Mouse (Mus musculus) cerebellum, postnatal 4 days (tissue): ENCODE results near the gene Cblc.

ENCODE experiments used
- DNase-seq, 2 experiments: peaks; one replicate each; pipeline ENCODE4 v3.0.0; 2022; ENCODE audit warnings: low spot score in 2 of 2, mixed read lengths in 1 of 2

Cblc gene

DNA sequence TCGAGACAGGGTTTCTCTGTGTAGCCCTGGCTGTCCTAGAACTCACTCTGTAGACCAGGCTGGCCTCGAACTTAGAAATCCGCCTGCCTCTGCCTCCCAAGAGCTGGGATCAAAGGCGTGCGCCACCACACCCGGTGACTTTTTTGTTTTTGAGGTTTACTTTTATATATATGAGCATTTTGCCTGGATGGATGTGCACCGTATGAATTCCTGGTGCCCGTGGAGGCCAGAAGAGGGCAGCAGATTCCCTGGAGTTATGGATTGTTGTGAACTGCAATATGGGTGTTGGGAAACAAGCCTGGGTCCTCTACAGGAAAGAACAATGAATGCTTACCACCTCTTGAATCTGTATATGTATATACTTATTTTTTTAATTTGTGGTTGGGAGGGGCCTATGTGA is 44.0 kb downstream of the Cblc start:
- no peak for DNase-seq

DNA sequence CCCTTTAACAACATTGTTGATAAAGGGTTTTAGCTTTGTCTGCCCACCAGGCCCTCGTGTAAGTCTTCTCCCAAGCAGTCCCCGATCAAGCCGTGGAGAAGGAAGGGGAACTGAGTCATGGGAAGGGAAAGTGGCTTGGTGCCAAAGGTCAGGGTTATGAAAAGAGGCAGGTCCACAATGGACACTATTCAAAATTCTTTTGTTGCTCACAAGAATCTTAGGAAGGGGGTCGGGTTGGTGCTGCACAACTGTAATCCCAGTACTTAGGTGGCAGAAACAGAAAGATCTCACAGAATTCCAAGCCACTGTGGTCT is 45.6 kb downstream of the Cblc start:
- no peak for DNase-seq

DNA sequence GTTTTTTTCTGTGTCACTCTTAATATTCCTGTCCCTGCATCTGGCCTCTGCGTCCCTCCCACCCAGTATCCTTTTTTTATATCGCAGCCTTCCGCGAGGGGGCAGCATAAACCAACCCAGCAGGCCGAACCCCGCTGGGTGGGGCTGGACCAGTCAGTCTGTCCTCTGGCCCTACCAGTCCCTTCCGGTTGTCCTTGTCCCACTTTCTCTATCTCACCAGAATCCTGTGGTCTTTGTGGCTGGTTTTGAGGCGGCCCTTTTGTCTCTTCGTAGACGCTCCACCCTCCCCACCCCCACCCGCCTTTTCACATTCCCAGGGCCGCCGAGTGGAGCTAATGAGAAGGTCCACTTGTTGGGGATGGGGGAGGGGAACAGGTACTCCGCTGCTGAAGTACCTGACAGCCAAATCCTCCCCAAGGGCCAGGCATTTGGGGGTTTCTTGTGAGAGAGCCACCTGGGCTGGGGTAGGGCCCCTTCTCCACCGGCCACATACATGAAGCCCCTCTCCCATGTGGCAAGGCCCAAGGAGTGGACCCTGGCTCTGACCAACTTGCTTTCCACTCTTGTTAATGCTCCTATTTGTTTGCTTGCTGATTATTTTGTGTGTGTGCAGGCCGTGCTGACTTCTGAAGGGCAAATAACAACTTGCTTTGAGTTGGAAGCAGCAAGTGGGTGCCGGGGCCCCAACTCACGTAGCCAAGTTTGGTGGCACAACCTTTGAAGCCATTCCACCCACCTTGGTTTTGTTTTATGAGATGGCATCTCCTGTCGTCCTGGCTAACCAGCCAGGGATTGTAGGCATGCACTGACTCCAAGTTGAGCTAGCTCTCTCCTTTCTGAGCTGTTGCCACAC is 46.2 kb downstream of the Cblc start, which contains the start of gene Nectin2:
Nectin2 (minus strand) TSS at position 267 of the 853 bp plus-strand sequence.
- DNase-seq = peak; percentile 74 to 84

DNA sequence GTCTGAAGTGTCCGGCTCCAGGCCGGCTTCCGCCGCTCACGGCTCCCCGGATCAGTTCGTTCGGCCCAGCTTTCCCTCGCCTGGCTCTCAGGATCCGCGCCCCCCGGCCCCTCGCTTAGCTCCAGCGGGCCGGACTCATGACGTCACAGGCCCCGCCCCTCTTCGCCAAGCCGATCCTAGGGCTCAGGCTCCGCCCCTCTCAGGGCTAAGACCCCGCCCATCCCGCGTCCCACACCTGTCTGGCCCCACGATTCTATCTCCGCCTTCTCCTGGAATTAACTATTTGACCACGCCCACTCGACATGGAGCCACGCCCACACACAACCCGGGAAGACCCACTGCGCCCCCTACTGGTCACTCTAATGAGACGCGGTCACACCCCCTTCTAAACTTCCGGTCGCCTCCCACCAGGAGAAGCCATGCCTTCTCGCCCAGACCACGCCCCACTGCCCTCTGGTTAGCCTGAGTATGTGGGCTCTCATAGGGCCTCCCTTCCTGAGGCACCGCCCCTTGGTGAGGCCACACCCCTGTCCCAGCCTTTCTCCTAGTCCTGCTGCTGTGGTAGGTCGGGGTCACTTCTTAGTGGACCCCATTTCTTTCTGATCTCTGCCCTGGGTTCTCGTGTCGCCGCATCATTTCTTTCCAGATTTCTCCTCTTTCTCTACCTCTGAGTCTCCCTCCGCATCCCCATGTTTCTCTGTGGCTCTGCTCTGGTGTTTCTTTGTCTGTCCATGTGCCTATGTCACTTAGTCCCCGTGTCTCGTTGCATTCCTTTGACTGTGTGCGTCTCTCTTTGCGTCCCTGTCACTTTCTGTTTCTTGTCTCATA is 47.0 kb downstream of the Cblc start:
- DNase-seq = peak; percentile 96

GRCm38 (mm10) chr7:19748219-19749195 is 48.1 kb downstream of the Cblc start:
- peak in 1 of 2 experiments; percentile 30 for DNase-seq

- no peak for DNase-seq
Observed at GRCm38 (mm10) chr7:19747420-19748218, 49.0 kb downstream of the Cblc start.

GRCm38 (mm10) chr7:19746426-19747201 is 50.0 kb downstream of the Cblc start:
- DNase-seq = no peak

- DNase-seq = no peak
Observed at GRCm38 (mm10) chr7:19745971-19746370, 50.6 kb downstream of the Cblc start.

DNA sequence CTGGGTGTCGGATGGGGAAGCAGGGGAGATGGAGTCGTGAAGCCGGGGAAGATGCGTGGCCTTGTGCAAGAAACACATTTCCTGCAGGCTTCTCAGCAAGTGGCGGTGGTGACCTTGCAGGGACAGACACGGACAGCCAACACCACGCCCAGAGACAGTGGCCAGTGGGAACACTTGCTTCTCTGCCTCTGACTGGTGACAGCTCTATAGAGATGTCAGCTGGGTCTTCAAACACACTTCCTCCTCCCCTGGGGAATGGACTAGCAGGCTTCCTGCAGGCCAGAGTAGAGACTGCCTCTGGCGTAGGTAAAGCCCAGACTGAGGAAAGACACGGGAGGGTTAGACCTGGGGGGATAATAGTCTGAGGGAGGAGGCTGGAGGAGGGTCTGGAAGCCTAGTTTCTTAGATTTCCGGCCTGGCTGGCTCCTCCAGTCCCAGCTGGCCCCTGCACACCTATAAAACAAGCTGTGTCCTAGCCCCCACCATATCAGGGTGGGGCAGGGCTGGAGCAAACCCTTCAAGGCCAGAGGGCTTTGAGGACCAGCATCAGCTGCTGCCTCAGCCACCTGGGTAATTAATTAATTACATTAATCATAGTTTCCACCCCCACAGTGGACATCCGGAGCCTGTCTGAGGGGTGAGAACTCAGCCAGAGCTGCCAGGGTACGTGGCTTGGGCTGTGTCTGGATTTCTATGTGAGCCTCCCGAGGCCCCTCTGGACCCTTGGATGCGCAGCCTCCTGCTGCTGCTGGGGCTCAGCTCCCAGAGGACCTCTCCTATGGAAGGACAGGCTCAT is 51.8 kb downstream of the Cblc start:
- DNase-seq = no peak

- no peak for DNase-seq
Observed at GRCm38 (mm10) chr7:19743791-19744190, 52.8 kb downstream of the Cblc start.

- no peak for DNase-seq
Observed at GRCm38 (mm10) chr7:19742468-19742867, 54.1 kb downstream of the Cblc start.

DNA sequence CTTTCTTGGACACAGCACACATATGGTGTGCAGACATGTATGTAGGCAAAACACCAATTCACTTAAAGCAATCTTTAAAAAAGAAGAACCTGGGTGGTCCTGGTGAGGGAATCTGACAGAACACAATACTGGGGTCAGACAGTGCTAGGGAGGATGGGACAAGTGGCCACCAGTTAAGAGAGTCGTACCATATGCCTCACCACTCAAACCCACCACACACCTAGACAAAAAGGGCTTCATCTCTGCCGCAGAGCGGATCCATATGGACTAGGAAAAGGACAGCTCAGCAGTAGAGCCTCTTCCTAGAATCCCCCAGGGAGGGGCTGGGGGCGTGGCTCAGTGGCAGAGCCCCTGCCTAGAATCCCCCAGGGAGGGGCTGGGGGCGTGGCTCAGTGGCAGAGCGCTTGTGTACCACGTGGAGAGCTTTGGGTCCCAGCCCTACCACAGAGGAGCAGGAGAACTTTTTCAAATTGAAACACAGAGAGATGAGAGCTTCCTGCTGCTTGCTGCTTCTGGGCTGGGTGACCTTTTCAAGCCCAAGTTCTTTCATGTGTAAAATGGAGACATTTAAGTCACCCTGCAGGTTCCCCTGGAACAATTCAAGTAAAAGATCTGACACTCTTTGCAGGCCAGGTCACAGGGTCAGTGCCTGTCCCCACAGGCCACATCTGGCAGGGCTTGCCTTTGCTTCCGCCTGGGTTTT is 55.1 kb downstream of the Cblc start:
- no peak for DNase-seq

GRCm38 (mm10) chr7:19740269-19740668 is 56.3 kb downstream of the Cblc start:
- no peak for DNase-seq

DNA sequence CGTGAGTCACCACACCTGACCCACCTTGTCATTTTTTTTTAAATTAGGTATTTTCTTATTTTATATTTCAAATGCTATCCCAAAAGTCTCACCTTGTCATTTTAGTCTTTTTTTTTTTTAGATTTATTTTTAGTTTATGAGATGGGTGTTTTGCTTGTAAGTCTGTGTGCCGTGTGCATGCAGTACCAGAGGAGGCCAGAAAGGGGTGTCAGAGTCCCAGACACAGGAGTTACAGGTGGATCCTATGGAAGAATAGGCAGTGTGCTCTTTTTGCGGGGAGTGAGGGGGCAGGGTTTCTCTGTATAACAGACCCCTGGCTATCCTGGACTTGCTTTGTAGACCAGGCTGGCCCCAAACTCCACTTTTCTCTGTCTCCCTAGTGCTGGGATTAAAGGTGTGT is 57.8 kb downstream of the Cblc start:
- no peak for DNase-seq

DNA sequence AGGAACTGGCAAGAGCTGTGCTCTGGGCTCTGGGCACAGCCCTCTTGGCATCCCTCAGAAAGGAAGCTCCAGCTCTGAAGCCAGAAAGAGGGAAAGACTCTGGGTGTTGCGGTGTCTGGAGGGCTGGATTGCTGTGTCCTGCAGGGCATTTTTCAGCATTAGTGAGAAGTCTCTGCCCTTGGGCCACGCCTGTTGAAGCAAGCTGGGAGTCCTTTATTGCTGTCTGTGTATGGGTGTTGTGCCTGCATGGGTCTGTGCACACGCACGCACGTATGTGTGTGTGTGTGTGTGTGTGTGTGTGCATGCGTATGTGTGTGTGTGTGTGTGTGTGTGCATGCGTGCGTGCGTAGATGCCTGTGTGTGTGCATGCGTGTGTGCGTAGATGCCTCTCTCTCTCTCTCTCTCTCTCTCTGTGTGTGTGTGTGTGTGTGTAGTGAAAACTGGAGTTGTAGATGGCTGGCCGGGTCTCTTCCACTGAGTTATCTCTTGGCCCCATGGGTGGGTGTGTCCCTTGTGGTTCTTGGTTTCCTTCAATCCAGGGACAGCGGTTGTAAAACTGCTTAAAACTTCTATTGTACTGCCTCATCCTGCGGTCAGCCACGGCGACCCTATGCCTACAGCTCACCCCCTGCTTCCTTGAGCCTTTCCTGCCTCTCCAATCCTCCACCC is 60.1 kb downstream of the Cblc start:
- no peak for DNase-seq

GRCm38 (mm10) chr7:19734178-19734666 is 62.4 kb downstream of the Cblc start:
- DNase-seq = no peak
